Mouse (Mus musculus) kidney, postnatal 0 days (tissue): ENCODE data around the gene Dusp6. TPM values are rescaled to one million over a fixed set of nuclear protein-coding genes. Genes with fewer than 3 reads are reported as not detected.
A peak's percentile ranks its signal among the peaks of the same experiment; 100 is the strongest.

ENCODE experiments used
- ATAC-seq: fragments of 200-750 bp; cut with Nextera tagmentation; replicated peaks from 2 replicates; pipeline ENCODE4 v1.8.0; 2017; ENCODE audit warnings: low read depth, moderate number of reproducible peaks, moderate TSS enrichment, moderate library complexity; ENCODE audit not compliant: low FRiP score
- DNase-seq: peaks from one replicate; pipeline ENCODE4 v3.0.0-alpha.2; 2016; ENCODE audit warnings: low spot score
- H3K27ac ChIP-seq: fragments of 300-500 bp; sonication (generic); 2 replicates; pipeline ENCODE4 v1.5.1; 2014; ENCODE audit warnings: mild to moderate bottlenecking
- H3K27me3 ChIP-seq: fragments of 300-500 bp; sonication (generic); 2 replicates; pipeline ENCODE4 v1.6.1; 2014; ENCODE audit warnings: low read length, mixed read lengths; ENCODE audit not compliant: insufficient read depth
- H3K36me3 ChIP-seq: fragments of 300-500 bp; sonication (generic); 2 replicates; pipeline ENCODE4 v1.6.1; 2014; ENCODE audit warnings: low read length, mixed read lengths; ENCODE audit not compliant: insufficient read depth
- H3K4me1 ChIP-seq: fragments of 300-500 bp; sonication (generic); replicated peaks from 2 replicates; pipeline ENCODE4 v1.6.1; 2014; ENCODE audit warnings: antibody characterized with exemption, low read length, mixed read lengths; ENCODE audit not compliant: insufficient read depth
- H3K4me2 ChIP-seq: fragments of 300-500 bp; sonication (generic); 2 replicates; pipeline ENCODE4 v1.6.1; 2014; ENCODE audit warnings: mild to moderate bottlenecking, low read length, moderate library complexity, mixed read lengths
- H3K4me3 ChIP-seq: fragments of 300-500 bp; sonication (generic); replicated peaks from 2 replicates; pipeline ENCODE4 v1.5.1; 2014; ENCODE audit warnings: low read depth, low read length
- H3K9ac ChIP-seq: fragments of 300-500 bp; sonication (generic); 2 replicates; pipeline ENCODE4 v1.6.1; 2014; ENCODE audit warnings: low read depth, low read length
- H3K9me3 ChIP-seq: fragments of 300-500 bp; sonication (generic); replicated peaks from 2 replicates; pipeline ENCODE4 v1.6.1; 2016; ENCODE audit warnings: low read length, inconsistent platforms, mixed read lengths
- CTCF ChIP-seq: IDR thresholded peaks from 2 replicates; pipeline ENCODE4 v1.5.1; 2016; ENCODE audit warnings: antibody characterized with exemption, low read depth, mild to moderate bottlenecking, moderate library complexity
- WGBS: fragments of 180-500 bp; shearing (Covaris S2); extraction: QIAGEN DNeasy Blood & Tissue Kit; methylation state at CpG from one replicate; pipeline ENCODE4 v1.1.7; 2014; 5-methylcytosine and 5-hydroxymethylcytosine counted together
- polyA plus RNA-seq: library from polyadenylated mRNA; unstranded; fragments of >200 nt; fragmentation: Nextera tagmentation; extraction: Ambion mirVana; gene quantifications from 2 replicates; pipeline ENCODE4 v1.2.1, GENCODE M21; 2015

The Dusp6 gene
- polyA plus RNA-seq, 1 experiment from 2014 or later = 73.4 TPM

GRCm38 (mm10) chr10:99237205-99237832 is 25.7 kb upstream of the Dusp6 start:
- no peaks in the 10 kb centered on the region for H3K36me3 ChIP-seq
- no peaks in the 10 kb centered on the region for H3K9me3 ChIP-seq
- H3K9ac ChIP-seq = no peak overlapping the region
- ATAC-seq = no peak
- no peak for DNase-seq
- no peak for TF ChIP-seq CTCF
- H3K4me1 ChIP-seq = peaks cover 8% of the 10 kb centered on the region; the same call in 1 of the 2 replicates
- H3K27ac ChIP-seq = no peak overlapping the region
- H3K27me3 ChIP-seq = no peaks in the 10 kb centered on the region
- H3K4me2 ChIP-seq = no peak overlapping the region
- 46% methylated on average over 11 of the region's 11 CpGs for WGBS
- H3K4me3 ChIP-seq = no peak overlapping the region

- H3K9ac ChIP-seq = no peak overlapping the region
- no peaks in the 10 kb centered on the region for H3K27me3 ChIP-seq
- no peak for TF ChIP-seq CTCF
- ATAC-seq (no peak), DNase-seq (no peak)
- no peak overlapping the region for H3K4me2 ChIP-seq
- no peaks in the 10 kb centered on the region for H3K9me3 ChIP-seq
- H3K36me3 ChIP-seq = no peaks in the 10 kb centered on the region
- peaks cover 1% of the 10 kb centered on the region; the same call in 1 of the 2 replicates for H3K4me1 ChIP-seq
- 75% methylated on average over 11 of the region's 11 CpGs for WGBS
- H3K4me3 ChIP-seq = no peak overlapping the region
- no peak overlapping the region for H3K27ac ChIP-seq
Observed at GRCm38 (mm10) chr10:99238537-99238936, 24.5 kb upstream of the Dusp6 start.

GRCm38 (mm10) chr10:99241284-99241828 is 21.7 kb upstream of the Dusp6 start:
- H3K9ac ChIP-seq = no peak overlapping the region
- H3K4me1 ChIP-seq = 0 out of 2 replicates have a peak, but pooled peaks cover 3% of the 10 kb centered on the region
- H3K9me3 ChIP-seq = no peaks in the 10 kb centered on the region
- TF ChIP-seq CTCF = no peak
- DNase-seq = no peak
- no peak overlapping the region for H3K4me3 ChIP-seq
- H3K36me3 ChIP-seq = no peaks in the 10 kb centered on the region
- no peaks in the 10 kb centered on the region for H3K27me3 ChIP-seq
- no peak overlapping the region for H3K27ac ChIP-seq
- no peak overlapping the region for H3K4me2 ChIP-seq
- no peak for ATAC-seq
- 74% methylated on average over 7 of the region's 7 CpGs for WGBS

GRCm38 (mm10) chr10:99241829-99242711 is 21.0 kb upstream of the Dusp6 start:
- no peak overlapping the region for H3K9ac ChIP-seq
- no peaks in the 10 kb centered on the region for H3K9me3 ChIP-seq
- no peak overlapping the region for H3K4me2 ChIP-seq
- no peak for DNase-seq
- H3K4me1 ChIP-seq = 0 out of 2 replicates have a peak, but pooled peaks cover 3% of the 10 kb centered on the region
- H3K4me3 ChIP-seq = no peak overlapping the region
- no peaks in the 10 kb centered on the region for H3K27me3 ChIP-seq
- H3K36me3 ChIP-seq = no peaks in the 10 kb centered on the region
- ATAC-seq = no peak
- no peak for TF ChIP-seq CTCF
- H3K27ac ChIP-seq = peak overlapping the region; percentile 36; the same call in 1 of the 2 replicates
- 48% methylated on average over 16 of the region's 16 CpGs for WGBS

GRCm38 (mm10) chr10:99242721-99243120 is 20.3 kb upstream of the Dusp6 start:
- Histone ChIP-seq H3K4me2 (no peak overlapping the region), H3K36me3 (no peaks in the 10 kb centered on the region), H3K4me1 (0 out of 2 replicates have a peak, but pooled peaks cover 3% of the 10 kb centered on the region), H3K27me3 (no peaks in the 10 kb centered on the region), H3K9ac (no peak overlapping the region), H3K9me3 (no peaks in the 10 kb centered on the region), H3K27ac (no peak overlapping the region), H3K4me3 (no peak overlapping the region)
- WGBS = 88% methylated on average over 10 of the region's 10 CpGs
- DNase-seq (no peak), ATAC-seq (no peak)
- no peak for TF ChIP-seq CTCF

GRCm38 (mm10) chr10:99243907-99244489 is 19.0 kb upstream of the Dusp6 start:
- no peak overlapping the region for H3K4me3 ChIP-seq
- WGBS = 33% methylated on average over 5 of the region's 5 CpGs
- no peak overlapping the region for H3K4me2 ChIP-seq
- DNase-seq (no peak), ATAC-seq (no peak)
- 0 out of 2 replicates have a peak, but pooled peaks cover 3% of the 10 kb centered on the region for H3K4me1 ChIP-seq
- H3K9ac ChIP-seq = no peak overlapping the region
- no peak overlapping the region for H3K27ac ChIP-seq
- H3K36me3 ChIP-seq = no peaks in the 10 kb centered on the region
- no peaks in the 10 kb centered on the region for H3K27me3 ChIP-seq
- no peaks in the 10 kb centered on the region for H3K9me3 ChIP-seq
- TF ChIP-seq CTCF = no peak
